Mouse (Mus musculus): ENCODE measurements around the gene Pmp22.

- TF ChIP-seq GATA1 (IDR thresholded peaks at IDR 0.05; ENCODE audit: borderline replicate concordance, low read length) (no peak), FLI1 (IDR thresholded peaks at IDR 0.05; ENCODE audit: low read length) (no peak)
These were observed at the start of gene Pmp22 for GRCm38 (mm10) chr11:63128784-63129183.

All from megakaryocyte, embryonic 14.5 days (primary cell).